Mouse (Mus musculus): ENCODE measurements around the gene Flot1.
A peak's percentile ranks its signal among the peaks of the same experiment; 100 is the strongest.
"Not testable (repeated sequence)": the region's sequence is repeated elsewhere in the genome, so short reads cannot be mapped to it uniquely, and the experiment has no call there.

Flot1 gene

GRCm38 (mm10) chr17:35835424-35836140 is 12.6 kb downstream of the Flot1 start:
- DNase-seq (ENCODE audit: extremely low spot score): no peak

- peak; percentile 72 for DNase-seq (ENCODE audit: extremely low spot score)
Measured at GRCm38 (mm10) chr17:35836178-35836965, 13.3 kb downstream of the Flot1 start.

- DNase-seq (ENCODE audit: extremely low spot score): peak; percentile 97
Measured at GRCm38 (mm10) chr17:35836991-35837422, 14.0 kb downstream of the Flot1 start.

- DNase-seq (ENCODE audit: extremely low spot score): no peak
Measured at GRCm38 (mm10) chr17:35837487-35837886, 14.5 kb downstream of the Flot1 start.

- DNase-seq (ENCODE audit: extremely low spot score): peak; percentile 95
Measured at GRCm38 (mm10) chr17:35838122-35838544, 15.1 kb downstream of the Flot1 start, which contains the start of gene Tubb5. TSS of gene Tubb5 (minus strand) at chr17:35838306.

- no peak for DNase-seq (ENCODE audit: extremely low spot score)
Measured at GRCm38 (mm10) chr17:35838570-35838969, 15.5 kb downstream of the Flot1 start.

- DNase-seq (ENCODE audit: extremely low spot score): not testable (repeated sequence)
Measured at GRCm38 (mm10) chr17:35839002-35839401, 16.0 kb downstream of the Flot1 start.

GRCm38 (mm10) chr17:35840561-35840960 is 17.5 kb downstream of the Flot1 start:
- no peak for DNase-seq (ENCODE audit: extremely low spot score)

- peak; percentile 99 for DNase-seq (ENCODE audit: extremely low spot score)
Measured at GRCm38 (mm10) chr17:35841076-35841950, 18.3 kb downstream of the Flot1 start, which contains the start of gene Mdc1. TSS of gene Mdc1 (plus strand) at chr17:35841515.

GRCm38 (mm10) chr17:35842006-35842405 is 19.0 kb downstream of the Flot1 start:
- no peak for DNase-seq (ENCODE audit: extremely low spot score)

- no peak for DNase-seq (ENCODE audit: extremely low spot score)
Measured at GRCm38 (mm10) chr17:35843514-35843913, 20.5 kb downstream of the Flot1 start.

GRCm38 (mm10) chr17:35848112-35848511 is 25.1 kb downstream of the Flot1 start:
- DNase-seq (ENCODE audit: extremely low spot score): no peak

GRCm38 (mm10) chr17:35850974-35851373 is 27.9 kb downstream of the Flot1 start:
- DNase-seq (ENCODE audit: extremely low spot score): no peak

GRCm38 (mm10) chr17:35859371-35859770 is 36.3 kb downstream of the Flot1 start:
- no peak for DNase-seq (ENCODE audit: extremely low spot score)

- DNase-seq (ENCODE audit: extremely low spot score): no peak
Measured at GRCm38 (mm10) chr17:35859835-35860234, 36.8 kb downstream of the Flot1 start.

GRCm38 (mm10) chr17:35860831-35861197 is 37.8 kb downstream of the Flot1 start:
- DNase-seq (ENCODE audit: extremely low spot score): no peak

- peak; percentile 94 for DNase-seq (ENCODE audit: extremely low spot score)
Measured at GRCm38 (mm10) chr17:35861198-35861857, 38.3 kb downstream of the Flot1 start, which contains the start of gene Nrm. TSS of gene Nrm (plus strand) at chr17:35861318.

- no peak for DNase-seq (ENCODE audit: extremely low spot score)
Measured at GRCm38 (mm10) chr17:35864832-35865353, 41.9 kb downstream of the Flot1 start.

- peak; percentile 91 for DNase-seq (ENCODE audit: extremely low spot score)
Measured at GRCm38 (mm10) chr17:35865481-35866280, 42.7 kb downstream of the Flot1 start, which contains the start of gene Ppp1r18. TSS of gene Ppp1r18 (plus strand) at chr17:35865593.

- no peak for DNase-seq (ENCODE audit: extremely low spot score)
Measured at GRCm38 (mm10) chr17:35866281-35866831, 43.3 kb downstream of the Flot1 start.
